Mouse (Mus musculus): ENCODE data around the gene Azin2.

DNA sequence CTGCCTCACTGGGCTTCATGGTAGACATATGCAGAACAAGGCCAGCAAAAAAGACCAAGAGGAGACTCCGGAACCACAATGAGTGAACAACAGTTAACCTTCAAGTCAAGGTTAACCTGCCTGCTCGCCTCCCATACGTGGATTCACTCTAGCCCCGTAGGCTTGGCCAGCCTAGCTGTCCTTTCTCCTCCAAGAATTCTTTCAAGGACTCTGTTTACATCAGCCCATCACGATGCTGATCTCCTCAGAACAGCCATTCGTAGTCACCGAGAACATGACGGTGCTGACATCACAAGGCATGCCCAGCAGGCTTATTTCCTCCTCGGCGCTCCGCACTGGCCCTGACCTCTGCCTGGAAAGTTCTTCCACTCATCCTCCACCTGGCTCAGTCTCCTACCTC, 4.1 kb downstream of the Azin2 start:
- TF ChIP-seq CTCF (IDR thresholded peaks at IDR 0.05 in 2 of 3, conservative IDR thresholded peaks at IDR 0.05 in 1 of 3; ENCODE audit: control insufficient read depth in 1 of 3, insufficient read depth in 1 of 3, low read depth in 2 of 3, low read length in 3 of 3, poor library complexity in 1 of 3, severe bottlenecking in 1 of 3) (no peak), ZNF384 (IDR thresholded peaks at IDR 0.05; ENCODE audit: low read depth, low read length) (no peak), GATA1 (IDR thresholded peaks at IDR 0.05; ENCODE audit: low read depth, low read length) (no peak), NRF1 (IDR thresholded peaks at IDR 0.05; ENCODE audit: insufficient read depth, low read depth, low read length, poor library complexity, severe bottlenecking) (no peak)

All from MEL (cell line).